Mouse (Mus musculus) hindbrain, embryonic 10.5 days (tissue): ENCODE measurements around the gene Bnip3. TPM values are rescaled to one million over a fixed set of nuclear protein-coding genes. Genes with fewer than 3 reads are reported as not detected.
A peak's percentile ranks its signal among the peaks of the same experiment; 100 is the strongest.

Experiments
- DNase-seq: peaks from one replicate; pipeline ENCODE4 v3.0.0-alpha.2; 2017; ENCODE audit warnings: low spot score
- H3K27ac ChIP-seq: fragments of 300-500 bp; sonication (generic); 2 replicates; pipeline ENCODE4 v1.5.1; 2016; ENCODE audit warnings: mild to moderate bottlenecking, moderate library complexity
- H3K27me3 ChIP-seq: fragments of 300-500 bp; sonication (generic); 2 replicates; pipeline ENCODE4 v1.6.1; 2016; ENCODE audit warnings: mild to moderate bottlenecking; ENCODE audit not compliant: poor library complexity, insufficient read depth, severe bottlenecking
- H3K36me3 ChIP-seq: fragments of 300-500 bp; sonication (generic); 2 replicates; pipeline ENCODE4 v1.6.1; 2016; ENCODE audit warnings: mild to moderate bottlenecking, moderate library complexity
- H3K4me1 ChIP-seq: fragments of 300-500 bp; sonication (generic); replicated peaks from 2 replicates; pipeline ENCODE4 v1.6.1; 2016; ENCODE audit warnings: mild to moderate bottlenecking
- H3K4me3 ChIP-seq: fragments of 300-500 bp; sonication (generic); 2 replicates; pipeline ENCODE4 v1.5.1; 2016; ENCODE audit warnings: mild to moderate bottlenecking, moderate library complexity
- H3K9me3 ChIP-seq: fragments of 300-500 bp; sonication (generic); 2 replicates; pipeline ENCODE4 v1.6.1; 2016; ENCODE audit warnings: mild to moderate bottlenecking, moderate library complexity
- whole genome bisulfite sequencing: fragments of 180-500 bp; shearing (Covaris S2); methylation state at CpG from one replicate; pipeline ENCODE4 v1.1.7; 2016; 5-methylcytosine and 5-hydroxymethylcytosine counted together
- polyA plus RNA-seq: library from polyadenylated mRNA; unstranded; fragments of >200 nt; fragmentation: Nextera tagmentation; extraction: Ambion mirVana; gene quantifications from 2 replicates; pipeline ENCODE4 v1.2.1, GENCODE M21; 2016

Bnip3 gene
- polyA plus RNA-seq, 1 experiment from 2014 or later = 101 TPM

GRCm38 (mm10) chr7:138848028-138848920 lies 61.0 kb downstream of the Bnip3 start:
- peaks cover 48% of the 10 kb centered on the region for H3K4me1 ChIP-seq
- peaks cover 49% of the 10 kb centered on the region for H3K36me3 ChIP-seq
- H3K9me3 ChIP-seq = no peaks in the 10 kb centered on the region
- H3K27ac ChIP-seq = no peak overlapping the region
- WGBS = 83% methylated on average over 7 of the region's 7 CpGs
- H3K27me3 ChIP-seq = no peaks in the 10 kb centered on the region
- DNase-seq = no peak
- peak overlapping the region; percentile 99 for H3K4me3 ChIP-seq

- no peak for DNase-seq
- H3K27ac ChIP-seq = peak overlapping the region; percentile 98
- peak overlapping the region; percentile 99 for H3K4me3 ChIP-seq
- H3K27me3 ChIP-seq = no peaks in the 10 kb centered on the region
- H3K36me3 ChIP-seq = peaks cover 41% of the 10 kb centered on the region
- no peaks in the 10 kb centered on the region for H3K9me3 ChIP-seq
- WGBS = 54% methylated on average over 13 of the region's 13 CpGs
- H3K4me1 ChIP-seq = peaks cover 56% of the 10 kb centered on the region
These were observed 61.8 kb downstream of the Bnip3 start for GRCm38 (mm10) chr7:138847316-138848027.

GRCm38 (mm10) chr7:138846502-138846991 lies 62.8 kb downstream of the Bnip3 start:
- under 1% methylated on average over 51 of the region's 61 CpGs for WGBS
- Histone ChIP-seq H3K36me3 (peaks cover 32% of the 10 kb centered on the region), H3K27me3 (no peaks in the 10 kb centered on the region), H3K27ac (peak overlapping the region; percentile 98), H3K4me1 (peaks cover 63% of the 10 kb centered on the region), H3K9me3 (no peaks in the 10 kb centered on the region), H3K4me3 (peak overlapping the region; percentile 99)
- DNase-seq = no peak

- peaks cover 29% of the 10 kb centered on the region; the same call in 1 of the 2 replicates for H3K36me3 ChIP-seq
- WGBS = under 1% methylated on average over 51 of the region's 51 CpGs
- peak within 1 kb of the TSS; percentile 99 for H3K4me3 ChIP-seq
- DNase-seq = peak; percentile 95
- peak within 1 kb of the TSS; percentile 98 for H3K27ac ChIP-seq
- no peaks in the 10 kb centered on the region for H3K9me3 ChIP-seq
- no peaks in the 10 kb centered on the region for H3K27me3 ChIP-seq
- H3K4me1 ChIP-seq = peaks cover 66% of the 10 kb centered on the region
These were observed 63.6 kb downstream of the Bnip3 start, which contains the start of the genes Ppp2r2d and Mapk1ip1 for GRCm38 (mm10) chr7:138845544-138846391. TSS of gene Ppp2r2d (plus strand) at chr7:138846079. TSS of gene Mapk1ip1 (minus strand) at chr7:138846273.

GRCm38 (mm10) chr7:138845111-138845510 lies 64.2 kb downstream of the Bnip3 start:
- H3K27ac ChIP-seq = peak overlapping the region; percentile 98

GRCm38 (mm10) chr7:138843421-138843820 lies 65.9 kb downstream of the Bnip3 start:
- DNase-seq = no peak
- Histone ChIP-seq H3K27ac (no peak overlapping the region), H3K4me1 (peaks cover 59% of the 10 kb centered on the region), H3K9me3 (no peaks in the 10 kb centered on the region), H3K36me3 (peaks cover 5% of the 10 kb centered on the region; the same call in 1 of the 2 replicates), H3K4me3 (no peak overlapping the region), H3K27me3 (no peaks in the 10 kb centered on the region)
- WGBS = 92% methylated on average over 4 of the region's 4 CpGs

More at GRCm38 (mm10) chr7:138845111-138845510, 64.2 kb downstream of the Bnip3 start:
- peaks cover 66% of the 10 kb centered on the region for H3K4me1 ChIP-seq
- WGBS = 53% methylated on average over 8 of the region's 8 CpGs
- DNase-seq = no peak
- peak overlapping the region; percentile 99 for H3K4me3 ChIP-seq
- H3K27me3 ChIP-seq = no peaks in the 10 kb centered on the region
- H3K36me3 ChIP-seq = peaks cover 22% of the 10 kb centered on the region; the same call in 1 of the 2 replicates
- H3K9me3 ChIP-seq = no peaks in the 10 kb centered on the region

GRCm38 (mm10) chr7:138841436-138842151 lies 67.7 kb downstream of the Bnip3 start:
- no peak for DNase-seq
- Histone ChIP-seq H3K36me3 (peaks cover 3% of the 10 kb centered on the region), H3K27ac (no peak overlapping the region), H3K4me1 (peaks cover 44% of the 10 kb centered on the region), H3K9me3 (no peaks in the 10 kb centered on the region), H3K27me3 (no peaks in the 10 kb centered on the region), H3K4me3 (no peak overlapping the region)
- 78% methylated on average over 3 of the region's 3 CpGs for WGBS

Other genes with a start within 250 kb of the Bnip3 start
- gene Ppp2r2d, start 63.4 kb downstream of the Bnip3 start, polyA plus RNA-seq = 51.3 and 60.1 TPM in 2 replicates
- gene Mapk1ip1, start 63.2 kb downstream of the Bnip3 start, polyA plus RNA-seq = 12.9 and 15.0 TPM in 2 replicates
- 1.3 and 1.8 TPM in 2 replicates for gene Jakmip3, start 31.2 kb upstream of the Bnip3 start, polyA plus RNA-seq
- gene Dpysl4, start 176.5 kb upstream of the Bnip3 start, polyA plus RNA-seq = 122 and 257 TPM in 2 replicates